Mouse (Mus musculus) liver, embryonic 11.5 days (tissue): ENCODE data around the gene Nin. TPM values are rescaled to one million over a fixed set of nuclear protein-coding genes. Genes with fewer than 3 reads are reported as not detected.

Source experiments
- ATAC-seq: fragments of 200-750 bp; cut with Nextera tagmentation; replicated peaks from 2 replicates; pipeline ENCODE4 v1.8.0; 2017; ENCODE audit warnings: moderate number of reproducible peaks, mild to moderate bottlenecking, moderate TSS enrichment, moderate library complexity; ENCODE audit not compliant: low FRiP score
- DNase-seq: peaks from one replicate; pipeline ENCODE4 v3.0.0-alpha.2; 2017; ENCODE audit warnings: low spot score
- H3K27ac ChIP-seq: fragments of 300-500 bp; sonication (generic); 2 replicates; pipeline ENCODE4 v1.5.1; 2014; ENCODE audit warnings: mild to moderate bottlenecking, low read depth, low read length, control low read depth
- H3K27me3 ChIP-seq: fragments of 300-500 bp; sonication (generic); replicated peaks from 2 replicates; pipeline ENCODE4 v1.6.1; 2014; ENCODE audit warnings: low read length, mixed read lengths; ENCODE audit not compliant: control insufficient read depth, insufficient read depth
- H3K36me3 ChIP-seq: fragments of 300-500 bp; sonication (generic); 2 replicates; pipeline ENCODE4 v1.6.1; 2014; ENCODE audit warnings: mild to moderate bottlenecking, low read length, moderate library complexity, mixed read lengths; ENCODE audit not compliant: control insufficient read depth, insufficient read depth
- H3K4me1 ChIP-seq: fragments of 300-500 bp; sonication (generic); replicated peaks from 2 replicates; pipeline ENCODE4 v1.6.1; 2014; ENCODE audit warnings: low read length, mixed read lengths; ENCODE audit not compliant: control insufficient read depth, insufficient read depth
- H3K4me2 ChIP-seq: fragments of 300-500 bp; sonication (generic); 2 replicates; pipeline ENCODE4 v1.6.1; 2014; ENCODE audit warnings: mild to moderate bottlenecking, control low read depth, moderate library complexity
- H3K4me3 ChIP-seq: fragments of 300-500 bp; sonication (generic); 2 replicates; pipeline ENCODE4 v1.5.1; 2014; ENCODE audit warnings: low read depth, low read length, control low read depth
- H3K9ac ChIP-seq: fragments of 300-500 bp; sonication (generic); 2 replicates; pipeline ENCODE4 v1.6.1; 2014; ENCODE audit warnings: low read depth, low read length, control low read depth
- H3K9me3 ChIP-seq: fragments of 300-500 bp; sonication (generic); 2 replicates; pipeline ENCODE4 v1.6.1; 2016; ENCODE audit warnings: low read length, inconsistent platforms, mixed read lengths; ENCODE audit not compliant: control insufficient read depth
- WGBS: fragments of 180-500 bp; shearing (Covaris S2); extraction: QIAGEN DNeasy Blood & Tissue Kit; methylation state at CpG from one replicate; pipeline ENCODE4 v1.1.7; 2014; 5-methylcytosine and 5-hydroxymethylcytosine counted together
- polyA plus RNA-seq: library from polyadenylated mRNA; unstranded; fragments of >200 nt; fragmentation: Nextera tagmentation; extraction: Ambion mirVana; gene quantifications from 2 replicates; pipeline ENCODE4 v1.2.1, GENCODE M21; 2014

Gene Nin
- polyA plus RNA-seq, 1 experiment from 2014 or later, result 7.7 TPM

DNA sequence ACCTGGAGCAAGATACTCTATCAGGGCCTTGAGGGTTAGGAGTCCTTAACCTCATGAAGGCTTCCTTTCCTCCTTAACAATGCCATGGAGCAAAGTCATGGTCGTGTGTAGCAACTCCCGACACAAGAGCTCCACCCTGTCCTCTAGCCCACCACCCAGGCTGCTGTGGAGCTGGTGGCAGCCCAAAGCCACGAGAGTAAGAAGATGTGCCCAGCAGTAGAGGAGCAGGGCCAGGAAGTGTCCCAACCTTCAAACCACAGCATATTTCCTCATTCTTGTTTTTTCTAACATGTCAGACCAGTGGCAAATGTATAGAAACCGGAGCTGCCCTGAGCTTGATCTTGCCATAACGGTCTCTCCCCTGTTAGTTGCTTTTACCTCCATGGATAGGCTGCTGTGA is 29.3 kb downstream of the Nin start:
- DNase-seq (no peak), ATAC-seq (no peak)
- H3K9ac ChIP-seq, result no peak overlapping the region
- no peak overlapping the region for H3K27ac ChIP-seq
- no peaks in the 10 kb centered on the region for H3K36me3 ChIP-seq
- H3K27me3 ChIP-seq, result no peaks in the 10 kb centered on the region
- no peak overlapping the region for H3K4me3 ChIP-seq
- H3K9me3 ChIP-seq, result 0 out of 2 replicates have a peak, but pooled peaks cover 2% of the 10 kb centered on the region
- 57% methylated on average over 5 of the region's 5 CpGs for WGBS
- H3K4me2 ChIP-seq, result no peak overlapping the region
- no peaks in the 10 kb centered on the region for H3K4me1 ChIP-seq

DNA sequence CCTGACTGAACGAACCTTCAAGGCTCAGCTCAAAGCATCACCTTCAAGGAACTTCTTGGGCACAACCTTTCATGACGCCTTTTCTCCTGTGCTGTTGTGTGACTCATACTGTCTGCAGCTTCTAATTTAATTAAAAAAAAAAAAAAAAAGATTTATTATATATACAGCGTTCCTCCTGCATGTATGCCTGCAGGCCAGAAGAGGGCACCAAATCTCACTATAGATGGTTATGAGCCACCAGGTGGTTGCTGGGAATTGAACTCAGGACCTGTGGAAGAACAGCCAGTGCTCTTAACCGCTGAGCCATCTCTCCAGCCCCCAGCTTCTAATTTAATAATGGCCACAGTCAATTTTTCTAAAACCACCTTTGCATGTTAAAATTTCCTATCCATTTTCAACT is 29.8 kb downstream of the Nin start:
- Histone ChIP-seq H3K36me3 (no peaks in the 10 kb centered on the region), H3K27me3 (no peaks in the 10 kb centered on the region), H3K9ac (no peak overlapping the region), H3K27ac (no peak overlapping the region), H3K4me1 (no peaks in the 10 kb centered on the region), H3K4me2 (no peak overlapping the region), H3K4me3 (no peak overlapping the region), H3K9me3 (0 out of 2 replicates have a peak, but pooled peaks cover 2% of the 10 kb centered on the region)
- 91% methylated on average over 4 of the region's 4 CpGs for WGBS
- ATAC-seq (no peak), DNase-seq (no peak)

DNA sequence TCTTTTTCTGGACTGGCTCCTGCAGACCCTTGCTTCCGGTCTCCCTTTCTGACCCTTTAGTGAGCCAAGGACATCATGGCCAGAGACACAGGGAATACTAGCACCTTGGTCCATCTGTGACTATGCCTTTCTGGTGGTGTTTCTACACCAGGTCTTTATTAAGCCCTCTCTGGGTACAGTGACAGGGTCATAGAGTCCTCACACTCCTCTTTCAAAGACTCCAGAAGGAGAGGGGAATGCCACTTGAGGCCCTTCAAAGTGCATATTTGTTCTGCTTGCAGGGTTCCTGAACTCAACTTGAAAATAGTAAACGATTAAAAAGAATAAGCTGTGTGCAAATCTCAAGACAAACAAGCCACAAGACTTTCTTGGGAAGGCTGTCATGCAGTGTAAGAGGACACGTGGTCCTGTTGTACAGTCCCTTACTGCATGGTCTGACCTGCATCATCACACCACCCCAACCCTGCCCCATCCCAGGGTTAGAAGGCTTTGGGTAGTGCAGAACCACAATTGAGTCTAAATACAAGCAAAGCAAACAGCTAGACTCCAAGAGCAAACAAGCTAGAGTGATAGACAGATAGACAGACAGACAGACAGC is 30.5 kb downstream of the Nin start:
- WGBS, result 90% methylated on average over 3 of the region's 3 CpGs
- Histone ChIP-seq H3K36me3 (no peaks in the 10 kb centered on the region), H3K9ac (no peak overlapping the region), H3K4me3 (no peak overlapping the region), H3K27me3 (no peaks in the 10 kb centered on the region), H3K27ac (no peak overlapping the region), H3K9me3 (0 out of 2 replicates have a peak, but pooled peaks cover 2% of the 10 kb centered on the region), H3K4me1 (no peaks in the 10 kb centered on the region), H3K4me2 (no peak overlapping the region)
- ATAC-seq, result no peak
- no peak for DNase-seq

DNA sequence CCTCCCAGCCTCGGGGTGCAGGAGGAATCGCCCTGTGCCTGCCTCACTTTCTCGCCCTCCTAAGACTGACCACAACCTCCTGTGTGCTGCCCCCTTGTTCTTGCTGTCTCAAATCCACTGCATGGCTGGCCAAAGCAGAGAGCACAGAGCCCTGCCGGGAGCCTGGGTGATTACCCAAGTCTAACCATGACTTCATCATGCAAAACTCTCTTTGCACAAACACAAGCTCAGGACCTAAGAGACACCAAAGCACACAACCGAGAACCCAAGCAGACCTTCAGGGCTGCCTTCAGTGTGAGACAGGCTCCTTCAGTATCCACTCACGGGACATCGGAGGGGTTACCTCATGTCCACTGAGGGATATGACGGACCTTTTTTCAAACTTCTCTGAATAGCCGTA is 31.0 kb downstream of the Nin start:
- Histone ChIP-seq H3K27ac (no peak overlapping the region), H3K27me3 (no peaks in the 10 kb centered on the region), H3K36me3 (no peaks in the 10 kb centered on the region), H3K9ac (no peak overlapping the region), H3K4me2 (no peak overlapping the region), H3K9me3 (0 out of 2 replicates have a peak, but pooled peaks cover 2% of the 10 kb centered on the region), H3K4me1 (no peaks in the 10 kb centered on the region), H3K4me3 (no peak overlapping the region)
- DNase-seq, result no peak
- ATAC-seq, result no peak
- WGBS, result 90% methylated on average over 9 of the region's 9 CpGs

DNA sequence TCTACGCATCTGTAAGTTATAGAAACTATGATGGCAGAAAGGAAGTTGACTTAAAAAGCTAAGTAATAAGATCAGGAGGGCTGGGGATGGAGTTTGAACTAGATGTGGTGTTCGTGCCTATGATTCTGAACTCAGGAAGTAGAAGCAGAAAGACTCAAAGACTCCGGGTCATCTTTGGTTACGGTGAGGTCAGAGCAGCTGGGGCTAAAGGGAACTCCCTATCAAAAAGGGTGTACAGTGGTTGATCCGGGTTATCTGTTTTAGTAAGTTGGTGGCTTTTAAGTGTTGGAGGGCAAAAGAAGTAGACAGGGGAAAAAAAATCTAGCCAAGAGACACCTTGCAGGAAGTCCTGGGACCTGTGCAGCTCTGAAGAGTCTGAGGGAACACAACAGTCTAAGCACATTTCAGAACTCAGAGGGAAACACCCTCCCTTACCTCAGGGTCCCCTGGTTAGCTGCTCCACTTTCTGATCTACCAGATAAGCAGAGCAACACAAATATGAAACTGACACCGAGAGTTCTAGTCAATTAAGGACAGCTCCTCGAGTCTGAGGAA is 35.0 kb downstream of the Nin start:
- WGBS, result 72% methylated on average over 7 of the region's 7 CpGs
- H3K27ac ChIP-seq, result no peak overlapping the region
- ATAC-seq (no peak), DNase-seq (no peak)
- H3K36me3 ChIP-seq, result no peaks in the 10 kb centered on the region
- no peaks in the 10 kb centered on the region for H3K9me3 ChIP-seq
- H3K9ac ChIP-seq, result no peak overlapping the region
- H3K4me2 ChIP-seq, result no peak overlapping the region
- H3K4me3 ChIP-seq, result no peak overlapping the region
- H3K4me1 ChIP-seq, result no peaks in the 10 kb centered on the region
- H3K27me3 ChIP-seq, result no peaks in the 10 kb centered on the region

DNA sequence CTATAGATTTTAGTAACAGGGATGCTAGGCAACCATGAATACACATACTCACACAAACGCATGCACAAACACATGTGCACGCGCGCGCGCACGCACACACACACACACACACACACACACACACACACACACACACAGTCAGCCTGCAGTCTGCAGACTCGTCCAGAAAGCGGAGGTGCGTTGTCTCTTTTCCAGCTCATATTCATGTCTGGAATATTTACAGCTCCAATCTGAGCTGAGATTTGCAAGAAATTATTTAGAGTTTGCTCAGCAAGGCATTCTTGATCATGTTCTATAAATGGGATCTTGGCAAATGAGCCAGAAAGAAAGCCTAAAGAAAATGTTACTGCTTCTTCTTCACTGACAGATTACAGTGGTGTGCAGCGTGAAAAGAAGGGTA is 37.0 kb downstream of the Nin start:
- Histone ChIP-seq H3K9me3 (no peaks in the 10 kb centered on the region), H3K27me3 (no peaks in the 10 kb centered on the region), H3K27ac (no peak overlapping the region), H3K36me3 (no peaks in the 10 kb centered on the region), H3K9ac (no peak overlapping the region), H3K4me3 (no peak overlapping the region), H3K4me1 (no peaks in the 10 kb centered on the region), H3K4me2 (no peak overlapping the region)
- WGBS, result 93% methylated on average over 11 of the region's 11 CpGs
- ATAC-seq (no peak), DNase-seq (no peak)

DNA sequence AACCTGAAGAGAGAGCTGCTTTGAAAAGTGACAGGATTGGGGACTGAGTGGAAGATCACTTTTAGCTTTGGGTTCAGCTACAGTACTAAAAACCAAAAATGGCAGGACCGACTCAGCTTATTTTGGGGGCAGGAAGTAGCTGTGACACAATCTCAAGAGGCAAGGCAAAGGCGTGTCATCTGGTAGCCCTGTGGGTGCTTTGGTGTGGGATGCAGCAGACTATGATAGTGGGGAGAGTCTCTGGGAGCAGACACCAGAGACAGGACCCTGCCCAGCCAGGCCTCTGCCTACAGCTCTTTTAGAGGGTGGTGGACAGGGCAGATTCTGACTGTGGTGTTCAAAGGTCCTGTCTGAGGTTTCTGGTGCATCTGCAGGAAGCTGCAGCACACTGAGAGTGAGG is 38.5 kb downstream of the Nin start:
- Histone ChIP-seq H3K4me1 (no peaks in the 10 kb centered on the region), H3K27me3 (no peaks in the 10 kb centered on the region), H3K4me3 (no peak overlapping the region), H3K4me2 (no peak overlapping the region), H3K27ac (no peak overlapping the region), H3K9me3 (no peaks in the 10 kb centered on the region), H3K9ac (no peak overlapping the region), H3K36me3 (no peaks in the 10 kb centered on the region)
- no peak for ATAC-seq
- DNase-seq, result no peak
- WGBS, result 59% methylated on average over 2 of the region's 2 CpGs

DNA sequence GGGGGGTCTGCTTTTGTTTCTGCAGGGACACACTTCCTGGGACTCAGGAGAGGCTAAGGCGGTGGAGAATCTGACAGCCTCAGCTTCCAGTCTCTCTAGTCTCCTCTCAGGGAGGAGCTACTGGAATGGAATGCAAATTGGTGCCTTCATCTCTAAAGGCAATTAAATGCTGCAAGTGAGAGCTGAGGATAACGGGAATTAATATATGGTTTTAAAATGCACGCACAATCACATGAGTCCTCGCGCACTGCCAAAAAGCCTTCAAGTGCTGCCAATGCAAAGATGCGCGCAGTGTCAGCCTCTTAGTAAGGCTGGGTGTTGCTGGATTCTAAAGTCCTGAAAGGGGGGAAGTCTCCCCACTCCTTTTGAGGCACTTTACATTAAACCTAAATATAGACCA is 42.6 kb downstream of the Nin start:
- 89% methylated on average over 7 of the region's 7 CpGs for WGBS

DNA sequence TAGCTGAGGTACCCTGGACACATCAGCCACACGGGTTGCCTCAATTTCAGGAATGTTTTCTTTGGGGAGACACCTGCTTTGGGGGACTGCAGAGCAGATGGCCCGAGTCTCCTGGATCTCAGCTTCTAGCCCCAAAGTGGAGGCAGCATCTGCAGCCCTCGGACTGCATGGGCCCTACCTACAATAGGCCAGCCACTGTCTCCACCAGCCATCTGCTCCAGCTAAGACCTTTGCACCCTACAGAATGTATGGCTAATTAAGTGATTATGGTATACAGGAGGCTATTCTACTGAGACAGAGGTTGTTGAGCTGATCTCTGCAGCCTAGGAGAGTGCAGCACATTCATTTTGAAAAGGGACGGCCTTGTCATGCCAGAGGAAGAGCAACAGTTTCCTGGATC is 43.2 kb downstream of the Nin start:
- no peaks in the 10 kb centered on the region for H3K27me3 ChIP-seq
- H3K9me3 ChIP-seq, result no peaks in the 10 kb centered on the region
- no peak overlapping the region for H3K27ac ChIP-seq
- H3K9ac ChIP-seq, result no peak overlapping the region
- H3K4me2 ChIP-seq, result no peak overlapping the region
- DNase-seq (no peak), ATAC-seq (no peak)
- H3K36me3 ChIP-seq, result no peaks in the 10 kb centered on the region
- 65% methylated on average over 4 of the region's 4 CpGs for WGBS
- H3K4me1 ChIP-seq, result no peaks in the 10 kb centered on the region
- H3K4me3 ChIP-seq, result no peak overlapping the region

More for the DNA sequence above, 42.6 kb downstream of the Nin start:
- no peaks in the 10 kb centered on the region for H3K9me3 ChIP-seq
- no peak for DNase-seq
- no peaks in the 10 kb centered on the region for H3K36me3 ChIP-seq
- H3K27me3 ChIP-seq, result no peaks in the 10 kb centered on the region
- no peaks in the 10 kb centered on the region for H3K4me1 ChIP-seq
- no peak overlapping the region for H3K4me3 ChIP-seq
- no peak for ATAC-seq
- no peak overlapping the region for H3K4me2 ChIP-seq
- H3K27ac ChIP-seq, result no peak overlapping the region
- no peak overlapping the region for H3K9ac ChIP-seq
